Mouse (Mus musculus) hindbrain, embryonic 11.5 days (tissue): ENCODE data around the gene Fam207a. TPM values are rescaled to one million over a fixed set of nuclear protein-coding genes. Genes with fewer than 3 reads are reported as not detected.
A peak's percentile ranks its signal among the peaks of the same experiment; 100 is the strongest.

Source experiments
- ATAC-seq: fragments of 200-750 bp; cut with Nextera tagmentation; 2 replicates; pipeline ENCODE4 v1.8.0; 2017; ENCODE audit warnings: mild to moderate bottlenecking, moderate TSS enrichment, moderate library complexity; ENCODE audit not compliant: low FRiP score
- DNase-seq: peaks from one replicate; pipeline ENCODE4 v3.0.0-alpha.2; 2015; ENCODE audit warnings: low spot score
- H3K27ac ChIP-seq: fragments of 300-500 bp; sonication (generic); 2 replicates; pipeline ENCODE4 v1.5.1; 2014; ENCODE audit warnings: mild to moderate bottlenecking, low read depth, low read length
- H3K27me3 ChIP-seq: fragments of 300-500 bp; sonication (generic); 2 replicates; pipeline ENCODE4 v1.6.1; 2014; ENCODE audit warnings: mild to moderate bottlenecking, low read length, moderate library complexity, mixed read lengths; ENCODE audit not compliant: control insufficient read depth, insufficient read depth
- H3K36me3 ChIP-seq: fragments of 300-500 bp; sonication (generic); 2 replicates; pipeline ENCODE4 v1.6.1; 2014; ENCODE audit warnings: mild to moderate bottlenecking, low read length, moderate library complexity, mixed read lengths; ENCODE audit not compliant: control insufficient read depth, insufficient read depth
- H3K4me1 ChIP-seq: fragments of 300-500 bp; sonication (generic); replicated peaks from 2 replicates; pipeline ENCODE4 v1.6.1; 2014; ENCODE audit warnings: low read length, mixed read lengths; ENCODE audit not compliant: control insufficient read depth, insufficient read depth
- H3K4me2 ChIP-seq: fragments of 300-500 bp; sonication (generic); replicated peaks from 2 replicates; pipeline ENCODE4 v1.6.1; 2014; ENCODE audit warnings: mild to moderate bottlenecking, low read depth, low read length
- H3K4me3 ChIP-seq: fragments of 300-500 bp; sonication (generic); 2 replicates; pipeline ENCODE4 v1.5.1; 2014; ENCODE audit warnings: low read depth, low read length
- H3K9ac ChIP-seq: fragments of 300-500 bp; sonication (generic); 2 replicates; pipeline ENCODE4 v1.6.1; 2014; ENCODE audit warnings: low read depth, low read length
- H3K9me3 ChIP-seq: fragments of 300-500 bp; sonication (generic); 2 replicates; pipeline ENCODE4 v1.6.1; 2016; ENCODE audit warnings: low read length; ENCODE audit not compliant: control insufficient read depth
- WGBS: fragments of 180-500 bp; shearing (Covaris S2); extraction: QIAGEN DNeasy Blood & Tissue Kit; methylation state at CpG from one replicate; pipeline ENCODE4 v1.1.7; 2014; 5-methylcytosine and 5-hydroxymethylcytosine counted together
- polyA plus RNA-seq: library from polyadenylated mRNA; unstranded; fragments of >200 nt; fragmentation: Nextera tagmentation; extraction: Ambion mirVana; gene quantifications from 2 replicates; pipeline ENCODE4 v1.2.1, GENCODE M21; 2014

The Fam207a gene
- polyA plus RNA-seq, 1 experiment from 2014 or later, result 34.6 TPM

DNA sequence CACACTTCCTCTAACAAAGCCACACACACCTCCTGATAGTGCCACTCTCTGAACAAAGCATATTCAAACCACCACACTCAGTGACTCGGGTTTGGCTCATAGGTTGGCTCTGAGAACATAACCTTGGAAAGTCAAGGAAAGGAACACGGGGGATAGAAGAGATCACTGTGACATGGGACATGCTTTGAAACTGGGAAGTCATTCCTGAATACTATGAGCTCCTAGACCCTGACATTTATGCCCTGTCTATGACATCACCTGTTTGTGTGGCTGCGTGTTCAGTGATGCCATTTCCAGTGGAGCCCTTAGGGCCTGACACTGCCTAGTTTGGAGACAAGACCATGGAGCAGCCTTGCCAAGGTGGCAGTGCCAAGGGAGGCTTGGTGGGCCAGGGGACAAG lies 57.9 kb downstream of the Fam207a start:
- DNase-seq (no peak), ATAC-seq (no peak)
- Histone ChIP-seq H3K36me3 (no peaks in the 10 kb centered on the region), H3K27me3 (no peaks in the 10 kb centered on the region), H3K9ac (no peak overlapping the region), H3K9me3 (no peaks in the 10 kb centered on the region), H3K4me2 (no peak overlapping the region), H3K4me3 (no peak overlapping the region), H3K27ac (no peak overlapping the region), H3K4me1 (no peaks in the 10 kb centered on the region)
- 81% methylated on average over 3 of the region's 3 CpGs for WGBS

DNA sequence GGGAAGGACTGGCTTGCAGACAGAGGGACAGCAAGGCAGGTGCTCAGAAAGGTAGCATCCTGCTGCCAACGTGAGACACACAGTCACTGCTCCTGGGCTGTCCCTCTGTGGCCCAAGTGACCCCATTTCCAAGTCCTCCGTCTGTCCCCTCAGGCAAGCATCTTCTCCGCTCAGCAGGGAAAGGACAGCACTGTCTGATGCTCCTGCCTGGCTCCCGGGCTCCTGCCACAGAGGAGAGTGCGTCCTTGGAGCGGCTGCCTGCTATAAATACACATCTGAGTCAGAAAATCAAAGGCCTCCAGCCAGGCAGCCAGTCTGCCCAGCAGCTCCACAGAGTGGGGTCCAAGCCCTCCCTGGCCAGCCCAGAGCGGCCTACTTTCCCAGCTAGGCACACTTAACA lies 59.1 kb downstream of the Fam207a start:
- no peak for ATAC-seq
- WGBS, result 66% methylated on average over 7 of the region's 7 CpGs

DNA sequence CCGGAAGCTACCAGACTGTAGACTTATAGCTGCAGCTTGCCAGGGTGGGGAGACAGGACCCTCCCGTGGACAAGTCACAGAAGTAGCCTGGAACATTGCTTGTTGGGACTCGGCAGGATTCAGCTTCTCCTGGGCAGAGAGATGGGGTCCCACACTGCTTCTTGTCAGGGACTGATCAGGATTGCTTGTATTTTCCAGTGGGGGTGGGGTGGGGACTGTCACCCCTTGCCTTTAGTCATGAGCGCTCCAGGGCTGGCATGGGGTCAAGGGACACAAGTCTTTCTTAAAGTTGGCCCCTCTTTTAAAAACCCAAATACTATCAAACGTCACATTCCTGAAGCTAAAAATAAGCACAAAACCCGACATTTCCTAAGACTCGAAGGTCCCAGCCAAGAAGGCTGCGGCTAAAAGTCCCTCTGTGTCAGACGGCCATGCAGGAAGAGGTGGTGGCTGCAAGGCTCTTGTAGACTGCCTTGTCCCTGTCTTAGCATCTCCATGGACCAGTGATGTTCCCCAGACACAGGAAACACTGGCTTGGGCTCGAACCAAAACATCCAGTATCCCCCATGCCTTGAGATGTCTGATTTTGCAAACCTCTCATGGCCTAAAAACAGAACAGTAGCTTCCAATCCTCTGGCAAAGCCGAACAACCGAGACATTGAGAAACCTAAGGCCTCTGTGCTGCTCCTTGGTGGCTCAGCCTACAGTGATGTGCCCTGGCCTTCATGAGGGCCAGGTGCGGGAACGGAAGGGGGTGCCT lies 60.2 kb downstream of the Fam207a start:
- H3K36me3 ChIP-seq, result no peaks in the 10 kb centered on the region
- 84% methylated on average over 14 of the region's 14 CpGs for WGBS
- no peak for DNase-seq
- H3K27me3 ChIP-seq, result no peaks in the 10 kb centered on the region
- H3K9ac ChIP-seq, result no peak overlapping the region
- H3K4me1 ChIP-seq, result no peaks in the 10 kb centered on the region
- ATAC-seq, result no peak
- H3K4me2 ChIP-seq, result no peak overlapping the region
- no peak overlapping the region for H3K27ac ChIP-seq
- H3K4me3 ChIP-seq, result no peak overlapping the region
- no peaks in the 10 kb centered on the region for H3K9me3 ChIP-seq

More for the DNA sequence above, 59.1 kb downstream of the Fam207a start:
- Histone ChIP-seq H3K4me3 (no peak overlapping the region), H3K9me3 (no peaks in the 10 kb centered on the region), H3K4me2 (no peak overlapping the region), H3K36me3 (no peaks in the 10 kb centered on the region), H3K4me1 (no peaks in the 10 kb centered on the region), H3K27me3 (no peaks in the 10 kb centered on the region), H3K9ac (no peak overlapping the region), H3K27ac (no peak overlapping the region)
- DNase-seq, result no peak

DNA sequence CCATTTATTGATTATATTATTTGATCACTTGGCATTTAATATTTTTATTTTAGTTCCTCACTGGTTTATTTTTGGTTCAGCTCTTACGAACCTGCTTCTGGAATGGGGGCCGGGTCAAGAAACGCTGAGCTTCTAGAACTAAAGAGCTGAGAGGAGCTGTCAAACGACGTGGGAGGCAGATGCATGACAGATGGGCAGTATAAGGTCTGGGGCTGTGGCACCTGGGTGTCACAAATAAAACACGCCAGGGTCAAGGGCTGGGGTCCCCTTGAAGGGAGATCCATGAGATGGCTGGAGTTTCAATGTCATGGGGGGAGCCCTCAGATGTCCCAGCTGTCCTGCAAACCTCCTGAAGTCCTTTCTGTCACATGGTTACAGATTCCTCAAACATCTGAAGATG lies 60.8 kb downstream of the Fam207a start:
- no peaks in the 10 kb centered on the region for H3K36me3 ChIP-seq
- no peaks in the 10 kb centered on the region for H3K4me1 ChIP-seq
- 73% methylated on average over 6 of the region's 6 CpGs for WGBS
- no peak for ATAC-seq
- H3K4me2 ChIP-seq, result no peak overlapping the region
- no peak for DNase-seq
- H3K9ac ChIP-seq, result no peak overlapping the region
- H3K27ac ChIP-seq, result no peak overlapping the region
- no peak overlapping the region for H3K4me3 ChIP-seq
- H3K27me3 ChIP-seq, result no peaks in the 10 kb centered on the region
- no peaks in the 10 kb centered on the region for H3K9me3 ChIP-seq

DNA sequence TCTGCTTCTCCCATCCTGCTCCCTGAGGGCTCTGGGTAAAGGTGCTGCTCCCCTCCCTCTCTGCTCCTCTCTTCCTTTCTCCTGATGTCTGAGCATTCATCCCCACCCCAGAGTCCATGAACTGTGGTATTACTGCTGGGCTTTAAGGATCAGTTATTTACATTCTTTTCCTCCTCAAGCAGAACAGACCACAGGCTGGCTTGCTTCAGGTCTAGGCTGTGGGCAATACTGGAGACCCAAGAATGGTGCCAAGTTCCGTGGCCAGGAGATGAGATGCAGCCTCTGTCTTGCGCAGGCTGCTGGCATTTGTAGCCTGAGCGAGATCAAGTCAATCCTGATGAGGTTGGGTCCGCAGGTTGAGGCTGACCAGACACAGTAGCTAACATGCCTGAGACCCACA lies 63.8 kb downstream of the Fam207a start:
- Histone ChIP-seq H3K9ac (no peak overlapping the region), H3K4me2 (no peak overlapping the region), H3K9me3 (no peaks in the 10 kb centered on the region), H3K27ac (no peak overlapping the region), H3K4me3 (no peak overlapping the region), H3K27me3 (no peaks in the 10 kb centered on the region), H3K36me3 (no peaks in the 10 kb centered on the region), H3K4me1 (no peaks in the 10 kb centered on the region; the same call in 1 of the 2 replicates)
- no peak for ATAC-seq
- 93% methylated on average over 4 of the region's 4 CpGs for WGBS
- DNase-seq, result no peak

DNA sequence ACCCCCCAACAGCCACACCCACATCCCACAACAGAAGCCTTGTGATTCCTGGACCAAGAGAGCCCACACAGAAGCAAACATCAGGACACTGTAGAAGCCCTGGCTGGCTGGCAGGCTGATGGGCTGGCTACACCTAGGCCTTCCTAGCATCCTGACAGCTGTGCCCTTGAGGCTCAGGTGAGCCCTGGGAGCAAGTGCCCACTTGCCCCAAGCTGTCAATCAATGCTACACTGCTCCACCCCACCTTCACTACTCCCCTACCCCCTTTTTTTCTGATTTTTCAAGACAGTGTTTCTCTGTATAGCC lies 65.5 kb downstream of the Fam207a start:
- H3K27ac ChIP-seq, result no peak overlapping the region
- no peak overlapping the region for H3K4me2 ChIP-seq
- H3K9ac ChIP-seq, result no peak overlapping the region
- no peak for ATAC-seq
- no peaks in the 10 kb centered on the region for H3K9me3 ChIP-seq
- DNase-seq, result no peak
- no peak overlapping the region for H3K4me3 ChIP-seq
- H3K4me1 ChIP-seq, result no peaks in the 10 kb centered on the region; the same call in 1 of the 2 replicates
- no peaks in the 10 kb centered on the region for H3K36me3 ChIP-seq
- no peaks in the 10 kb centered on the region for H3K27me3 ChIP-seq

DNA sequence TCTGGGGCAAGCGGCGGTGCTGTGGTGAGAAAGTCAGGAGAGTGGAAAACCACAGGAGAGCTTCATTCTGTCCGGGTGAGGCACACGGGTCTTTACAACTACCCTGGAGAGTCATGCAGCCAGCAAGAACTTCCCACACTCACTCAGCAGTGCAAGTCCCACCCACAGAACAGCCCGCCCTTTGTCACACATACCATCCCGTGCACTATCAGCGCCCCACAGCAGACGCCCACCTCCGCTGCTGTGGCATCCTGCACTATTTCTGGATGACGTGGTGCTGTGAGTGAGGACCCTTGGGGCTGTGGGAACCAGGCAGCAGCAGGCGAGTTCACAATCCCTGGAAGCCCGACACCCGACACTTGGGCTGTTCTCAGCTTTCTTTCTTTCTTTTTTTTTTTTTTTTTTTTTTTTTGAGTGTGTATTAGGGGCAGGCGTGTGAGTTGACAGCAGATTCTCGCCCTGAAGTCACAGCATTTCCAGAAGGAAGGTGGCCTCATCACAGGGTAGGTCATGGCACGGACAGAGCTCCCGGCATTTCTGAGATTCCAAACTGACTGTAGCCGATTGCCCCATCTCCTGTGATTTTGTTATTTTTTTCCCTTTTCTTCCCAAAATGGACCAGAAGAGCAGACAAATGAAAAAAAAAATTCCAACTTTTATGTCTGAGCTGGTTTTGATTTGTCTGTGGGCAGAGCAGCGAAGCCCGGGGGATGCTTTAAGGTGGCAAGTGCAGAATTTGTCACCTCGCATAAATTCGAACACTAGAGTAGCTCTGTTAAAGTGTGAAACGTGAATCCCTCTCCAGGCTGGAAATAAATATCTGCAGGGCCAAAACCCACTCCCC lies 66.0 kb downstream of the Fam207a start:
- Histone ChIP-seq H3K36me3 (no peaks in the 10 kb centered on the region), H3K4me1 (no peaks in the 10 kb centered on the region; the same call in 1 of the 2 replicates), H3K9ac (no peak overlapping the region), H3K27ac (no peak overlapping the region), H3K4me2 (no peak overlapping the region), H3K4me3 (no peak overlapping the region), H3K9me3 (no peaks in the 10 kb centered on the region), H3K27me3 (no peaks in the 10 kb centered on the region)
- ATAC-seq (no peak), DNase-seq (peak; percentile 27)
- WGBS, result 42% methylated on average over 23 of the region's 23 CpGs

DNA sequence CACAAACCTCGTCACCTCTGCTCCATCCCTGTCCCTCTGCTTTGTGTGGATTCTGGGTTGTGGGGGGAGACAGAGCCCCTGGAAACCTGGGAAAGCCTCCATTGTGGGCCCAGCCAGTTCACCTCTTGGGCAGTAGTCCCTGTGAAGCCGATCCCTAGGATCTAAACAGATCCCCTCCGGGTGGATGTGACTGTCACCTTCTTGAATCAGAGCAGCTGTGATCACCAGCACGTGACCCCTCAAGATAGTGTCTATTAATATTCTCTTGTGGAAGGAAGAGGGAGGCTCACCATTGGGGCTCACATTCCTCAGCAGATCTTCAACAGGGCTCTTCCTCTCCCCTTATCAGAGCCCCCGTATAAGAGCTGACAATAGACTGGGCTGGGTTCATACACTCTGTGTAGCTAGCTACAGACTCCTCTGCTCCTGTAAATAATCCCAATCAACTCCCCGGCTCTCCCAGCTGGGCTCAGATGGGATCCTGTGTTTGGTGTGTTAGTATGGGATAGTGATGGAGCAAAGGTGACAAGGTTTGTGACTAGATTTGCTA lies 66.8 kb downstream of the Fam207a start:
- H3K4me2 ChIP-seq, result no peak overlapping the region
- H3K27ac ChIP-seq, result no peak overlapping the region
- no peak for ATAC-seq

More for the DNA sequence above, 66.8 kb downstream of the Fam207a start:
- no peaks in the 10 kb centered on the region; the same call in 1 of the 2 replicates for H3K4me1 ChIP-seq
- no peak overlapping the region for H3K9ac ChIP-seq
- H3K4me3 ChIP-seq, result no peak overlapping the region
- H3K36me3 ChIP-seq, result no peaks in the 10 kb centered on the region
- H3K9me3 ChIP-seq, result no peaks in the 10 kb centered on the region
- H3K27me3 ChIP-seq, result no peaks in the 10 kb centered on the region
- no peak for DNase-seq
- 81% methylated on average over 6 of the region's 6 CpGs for WGBS
